Mouse (Mus musculus) gastrocnemius, postnatal 14 days (tissue): ENCODE measurements around the gene Esp24. TPM values are rescaled to one million over a fixed set of nuclear protein-coding genes. Genes with fewer than 3 reads are reported as not detected.
"Not testable (repeated sequence)": the region's sequence is repeated elsewhere in the genome, so short reads cannot be mapped to it uniquely, and the experiment has no call there.

ENCODE experiments used
- DNase-seq: peaks from one replicate; pipeline ENCODE4 v3.0.0; 2021; ENCODE audit warnings: mixed read lengths
- intact Hi-C: fragments of 180-260 bp; cut with DNase I; formaldehyde crosslinking; loops from one replicate; pipeline ENCODE4 v1.15.1; 2025; ENCODE audit warnings: low total_unique reads
- long read RNA-seq, 2 experiments: library from polyadenylated mRNA; stranded (forward); transcript quantifications; one replicate each; pipeline ENCODE4 v2.0.0; 2021
- total RNA-seq, 2 experiments: library from RNA; stranded (reverse); gene quantifications; 2 replicates each; pipeline ENCODE4 v1.2.3; 2021

The Esp24 gene
- not detected for total RNA-seq
- long read RNA-seq, experiment 1 = 0 reads
- long read RNA-seq, experiment 2 = 0 reads

GRCm38 (mm10) chr17:39036395-39036794 is at the start of gene Esp24:
Esp24 (plus strand) TSS chr17:39036695.
- DNase-seq, intact Hi-C loops: not testable (repeated sequence)

DNA sequence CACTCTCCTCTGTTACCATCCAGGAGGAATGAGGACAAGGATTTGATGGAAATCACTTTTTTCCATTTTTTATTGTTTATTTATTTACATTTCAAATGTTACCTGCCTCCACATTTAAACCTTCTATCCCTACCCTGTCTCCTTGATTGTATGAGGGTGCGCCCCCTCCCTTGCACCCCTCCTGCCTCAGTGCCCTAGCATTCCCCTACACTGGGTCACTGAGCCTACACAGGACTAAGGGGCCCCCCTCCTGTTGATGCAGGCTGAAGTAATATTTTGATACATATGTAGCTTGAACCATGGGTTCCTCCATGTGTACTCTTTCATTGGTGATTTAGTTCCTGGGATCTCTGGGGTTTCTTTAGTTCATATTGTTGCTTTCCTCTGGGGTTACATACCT is 26.6 kb upstream of the Esp24 start:
- no peak for DNase-seq
- intact Hi-C loops = no loop called here

DNA sequence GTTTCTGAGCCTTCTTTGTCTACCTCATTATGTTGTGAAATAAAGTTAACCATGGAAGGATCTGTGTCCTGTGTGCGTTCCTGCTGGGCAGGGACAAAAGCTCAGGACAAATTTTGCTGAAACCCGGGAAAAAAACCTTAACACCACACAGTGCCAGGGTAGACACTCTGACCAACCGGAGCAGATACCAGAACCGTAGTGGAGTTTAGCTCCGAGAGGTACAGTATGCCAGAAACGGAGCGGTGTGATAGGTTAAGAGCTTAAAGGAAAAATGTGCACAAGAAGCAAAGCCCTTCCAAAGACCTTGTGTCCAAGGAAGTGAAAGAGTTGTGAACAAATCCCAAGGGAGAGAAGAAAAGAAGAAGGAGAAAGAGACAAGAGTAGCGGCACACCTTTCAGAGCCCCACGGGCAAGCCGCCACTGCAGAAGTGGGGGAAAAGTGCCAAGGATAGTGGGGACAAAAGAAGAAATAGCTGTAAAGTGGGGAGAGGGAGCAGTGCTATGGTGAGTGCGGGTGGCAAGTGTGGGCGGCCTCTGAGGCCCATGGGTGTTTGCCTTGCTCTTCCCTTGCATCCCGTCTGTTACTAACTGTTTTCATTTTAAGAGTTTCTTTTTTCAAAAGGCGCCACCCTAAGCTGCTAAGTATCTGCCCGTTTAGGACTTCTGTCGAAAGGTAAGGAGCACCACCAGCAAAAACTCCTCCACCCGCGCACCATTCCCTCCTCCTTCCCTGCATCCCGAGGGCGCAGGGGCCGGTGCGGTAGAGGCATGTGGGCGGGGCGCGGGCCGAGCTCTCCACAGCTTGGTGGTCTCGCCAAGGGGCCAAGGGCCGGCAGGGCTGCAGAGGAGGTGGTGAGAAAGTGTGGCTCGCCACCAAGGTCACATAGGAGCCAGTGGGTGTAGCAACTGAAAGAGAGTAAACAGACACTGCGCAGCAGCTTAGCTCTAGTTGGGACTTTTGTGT is 25.5 kb upstream of the Esp24 start:
- DNase-seq = no peak
- intact Hi-C loops = no loop called here

DNA sequence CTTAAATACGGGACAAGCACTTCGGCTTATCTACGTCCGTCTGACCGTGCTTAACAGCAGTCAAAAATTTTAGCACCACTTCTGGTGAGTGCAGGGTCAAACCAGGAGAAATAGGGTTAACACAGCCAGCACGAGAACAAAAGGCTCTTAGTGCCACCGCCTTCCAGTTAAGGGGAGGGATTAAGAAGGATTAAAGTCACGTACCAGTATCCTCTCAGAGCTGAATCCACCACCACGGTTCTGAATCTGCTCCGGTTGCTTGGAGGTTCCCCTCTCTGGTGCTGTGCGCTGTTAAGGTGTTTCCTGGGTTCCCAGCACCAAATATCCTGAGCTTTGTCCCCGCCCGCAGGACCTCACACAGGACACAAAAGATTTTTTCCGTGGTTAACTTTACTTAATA is 19.3 kb upstream of the Esp24 start:
- DNase-seq = no peak
- intact Hi-C loops = no loop called here

- no peak for DNase-seq
- intact Hi-C loops = no loop called here
Measured at GRCm38 (mm10) chr17:39043241-39043640, 6.7 kb downstream of the Esp24 start, which contains the start of gene Gm21903. Gm21903 (minus strand) TSS chr17:39043341.

GRCm38 (mm10) chr17:39063641-39064040 is 27.1 kb downstream of the Esp24 start:
- no peak for DNase-seq
- intact Hi-C loops = no loop called here

GRCm38 (mm10) chr17:39076937-39077336 is 40.4 kb downstream of the Esp24 start, which contains the start of gene Esp23:
Esp23 (minus strand) TSS chr17:39077037.
- no peak for DNase-seq
- intact Hi-C loops = no loop called here

Other genes starting within 250 kb of the Esp24 start
- gene Gm21903, start 6.6 kb downstream of the Esp24 start, total RNA-seq = not detected
- gene Esp23, start 40.3 kb downstream of the Esp24 start, total RNA-seq = not detected
- not detected for gene Esp22, start 58.6 kb downstream of the Esp24 start, total RNA-seq